Mouse (Mus musculus) liver, embryonic 14.5 days (tissue): ENCODE results near the gene Fstl3. TPM values are rescaled to one million over a fixed set of nuclear protein-coding genes. Genes with fewer than 3 reads are reported as not detected.

Experiments used
- ATAC-seq: fragments of 200-750 bp; cut with Nextera tagmentation; 2 replicates; pipeline ENCODE4 v1.8.0; 2017; ENCODE audit warnings: moderate number of reproducible peaks, mild to moderate bottlenecking, moderate library complexity; ENCODE audit not compliant: insufficient read depth
- DNase-seq, 3 experiments: peaks; one replicate each; pipeline ENCODE4 v3.0.0-alpha.2; 2012 to 2013; ENCODE audit warnings: low read depth in 3 of 3, low spot score in 3 of 3
- H3K27ac ChIP-seq: fragments of 300-500 bp; sonication (generic); 2 replicates; pipeline ENCODE4 v1.5.1; 2014; ENCODE audit warnings: moderate library complexity, mild to moderate bottlenecking, control low read depth, inconsistent platforms
- H3K27me3 ChIP-seq: fragments of 300-500 bp; sonication (generic); 2 replicates; pipeline ENCODE4 v1.6.1; 2014; ENCODE audit warnings: mild to moderate bottlenecking, low read length, moderate library complexity; ENCODE audit not compliant: control insufficient read depth, insufficient read depth
- H3K36me3 ChIP-seq: fragments of 300-500 bp; sonication (generic); replicated peaks from 2 replicates; pipeline ENCODE4 v1.6.1; 2014; ENCODE audit warnings: low read depth; ENCODE audit not compliant: control insufficient read depth, insufficient read depth
- H3K4me1 ChIP-seq, 2 experiments: fragments of 200-500 bp in 1 of 2; fragments of 300-500 bp in 1 of 2; sonication (generic) in 1 of 2; replicated peaks; 2 replicates each; pipeline ENCODE4 v1.6.1; 2012 to 2014; ENCODE audit warnings: antibody characterized with exemption in 1 of 2, inconsistent platforms in 1 of 2, low read length in 1 of 2; ENCODE audit not compliant: control insufficient read depth in 2 of 2, insufficient read depth in 2 of 2
- H3K4me2 ChIP-seq: fragments of 300-500 bp; sonication (generic); 2 replicates; pipeline ENCODE4 v1.6.1; 2014; ENCODE audit warnings: low read depth, mild to moderate bottlenecking, control low read depth, moderate library complexity
- H3K4me3 ChIP-seq, 2 experiments: fragments of 200-500 bp in 1 of 2; fragments of 300-500 bp in 1 of 2; sonication (generic) in 1 of 2; 2 replicates each; pipeline ENCODE4 v1.5.1; 2012 to 2014; ENCODE audit warnings: low read depth in 2 of 2, low read length in 2 of 2, mild to moderate bottlenecking in 2 of 2, control low read depth in 1 of 2, inconsistent platforms in 1 of 2, moderate library complexity in 1 of 2; ENCODE audit not compliant: insufficient read depth in 1 of 2
- H3K9ac ChIP-seq: fragments of 300-500 bp; sonication (generic); replicated peaks from 2 replicates; pipeline ENCODE4 v1.6.1; 2014; ENCODE audit warnings: mild to moderate bottlenecking, control low read depth, moderate library complexity
- H3K9me3 ChIP-seq: fragments of 300-500 bp; sonication (generic); 2 replicates; pipeline ENCODE4 v1.6.1; 2016; ENCODE audit warnings: low read length, mixed read lengths; ENCODE audit not compliant: control insufficient read depth
- CTCF ChIP-seq: IDR thresholded peaks from 2 replicates; pipeline ENCODE4 v1.5.1; 2016; ENCODE audit warnings: antibody characterized with exemption, low read depth, control low read depth
- EP300 ChIP-seq: IDR thresholded peaks from 2 replicates; pipeline ENCODE4 v1.6.1; 2016; ENCODE audit warnings: antibody characterized with exemption, low read depth
- WGBS: fragments of 180-500 bp; shearing (Covaris S2); extraction: QIAGEN DNeasy Blood & Tissue Kit; methylation state at CpG from one replicate; pipeline ENCODE4 v1.1.7; 2014; ENCODE audit not compliant: insufficient replicate concordance; 5-methylcytosine and 5-hydroxymethylcytosine counted together
- polyA plus RNA-seq, 2 experiments: library from polyadenylated mRNA; depleted of rRNA in 1 of 2; stranded (reverse) in 1 of 2; unstranded in 1 of 2; fragments of >200 nt; fragmentation: Nextera tagmentation in 1 of 2; extraction: Ambion mirVana in 1 of 2; gene quantifications; 2 replicates each; pipeline versions ENCODE4 v1.2.1 to v1.2.3; 2012 to 2014

The Fstl3 gene
- polyA plus RNA-seq, 2 experiments = 0.23 to 0.56 TPM

DNA sequence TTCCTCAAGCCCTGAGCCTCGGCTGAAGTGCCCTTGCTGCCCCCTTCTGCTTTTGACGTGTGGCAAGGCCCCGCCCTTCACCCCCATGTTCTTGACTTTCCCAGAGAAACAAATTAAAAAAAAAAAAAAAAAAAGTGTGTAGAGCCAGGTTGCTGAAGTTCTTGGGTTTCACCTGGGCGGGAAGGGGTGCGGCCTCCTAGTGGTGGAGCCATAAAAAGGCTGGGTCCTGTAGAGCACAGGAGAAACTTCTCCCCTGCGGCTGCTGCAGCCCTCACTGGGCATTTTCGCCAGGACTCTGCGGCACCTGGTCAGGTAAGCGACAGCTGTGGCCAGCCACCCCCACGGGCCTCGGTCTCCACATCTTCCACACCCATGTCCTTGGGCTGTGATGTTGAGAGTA, 43.7 kb downstream of the Fstl3 start, which contains the start of gene Misp:
Gene Misp (plus strand): TSS at position 208 of the 400 bp plus-strand sequence.
- H3K27me3 ChIP-seq = no peaks in the 10 kb centered on the region
- TF ChIP-seq EP300 = no peak
- no peak for TF ChIP-seq CTCF
- H3K4me3 ChIP-seq = no peak within 1 kb of the TSS
- H3K9ac ChIP-seq = no peak within 1 kb of the TSS
- DNase-seq (no peak), ATAC-seq (no peak)
- H3K4me2 ChIP-seq = no peak within 1 kb of the TSS
- no peaks in the 10 kb centered on the region for H3K9me3 ChIP-seq
- H3K4me1 ChIP-seq = peaks cover 0 to 3% of the 10 kb centered on the region in 2 experiments; a peak in 1 of 4 replicates
- no peaks in the 10 kb centered on the region for H3K36me3 ChIP-seq
- 62% methylated on average over 11 of the region's 11 CpGs for WGBS
- H3K27ac ChIP-seq = no peak within 1 kb of the TSS

DNA sequence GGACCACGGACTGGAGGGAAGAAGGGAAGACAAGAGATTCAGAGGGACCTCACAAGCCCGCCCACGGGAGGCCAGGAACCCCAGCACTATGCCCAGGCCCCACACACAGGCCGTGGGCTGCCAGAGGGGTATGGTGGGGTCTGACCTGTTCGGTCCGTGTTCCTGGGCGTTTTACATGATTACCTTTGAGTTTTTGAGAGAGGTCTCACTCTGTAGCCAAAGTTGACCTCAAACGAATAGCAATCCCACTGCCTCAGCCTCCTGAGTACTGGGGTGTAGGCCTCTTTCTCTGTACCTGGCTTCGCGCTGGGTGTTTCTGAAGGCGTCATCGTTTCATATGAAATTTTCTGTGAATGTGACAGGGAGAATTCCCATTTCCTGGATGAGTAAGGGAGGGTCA, 44.7 kb downstream of the Fstl3 start:
- Histone ChIP-seq H3K4me1 (peaks cover 0 to 3% of the 10 kb centered on the region in 2 experiments; a peak in 1 of 4 replicates), H3K9me3 (no peaks in the 10 kb centered on the region), H3K36me3 (no peaks in the 10 kb centered on the region), H3K9ac (no peak overlapping the region), H3K27me3 (no peaks in the 10 kb centered on the region), H3K4me2 (no peak overlapping the region), H3K27ac (no peak overlapping the region), H3K4me3 (no peak overlapping the region)
- no peak for DNase-seq
- 72% methylated on average over 12 of the region's 12 CpGs for WGBS
- no peak for ATAC-seq
- TF ChIP-seq CTCF = no peak
- TF ChIP-seq EP300 = no peak

DNA sequence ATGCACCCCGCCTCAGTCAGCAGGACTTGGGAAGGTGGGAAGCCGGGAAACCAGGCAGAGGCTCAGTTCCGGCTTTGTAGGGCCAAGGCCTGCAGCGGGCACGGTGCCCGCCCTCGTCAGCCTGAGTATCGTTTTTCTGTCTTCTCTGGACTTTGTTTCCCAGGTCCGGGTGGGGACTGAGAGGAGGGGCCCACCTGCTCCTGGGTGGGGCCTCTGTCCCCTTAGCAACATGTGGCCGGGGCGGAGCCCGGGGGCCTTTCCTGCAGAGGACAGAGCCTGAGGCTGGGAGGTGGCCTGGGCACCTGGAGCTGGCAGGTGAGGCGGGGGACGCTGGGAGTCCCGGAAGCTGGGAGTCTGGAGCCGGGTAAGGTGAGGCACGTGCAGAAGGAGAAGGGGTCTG, 45.3 kb downstream of the Fstl3 start:
- WGBS = 57% methylated on average over 17 of the region's 17 CpGs
- peak; percentile 38; the same call in 1 of the 2 replicates for ATAC-seq
- H3K4me3 ChIP-seq = no peak overlapping the region
- H3K9me3 ChIP-seq = no peaks in the 10 kb centered on the region
- no peaks in the 10 kb centered on the region for H3K27me3 ChIP-seq
- H3K36me3 ChIP-seq = no peaks in the 10 kb centered on the region
- no peak for TF ChIP-seq CTCF
- TF ChIP-seq EP300 = no peak
- no peak overlapping the region for H3K27ac ChIP-seq
- no peak for DNase-seq
- H3K9ac ChIP-seq = no peak overlapping the region
- H3K4me2 ChIP-seq = no peak overlapping the region; the same call in 1 of the 2 replicates
- H3K4me1 ChIP-seq = peaks cover 0 to 3% of the 10 kb centered on the region in 2 experiments; a peak in 1 of 4 replicates

DNA sequence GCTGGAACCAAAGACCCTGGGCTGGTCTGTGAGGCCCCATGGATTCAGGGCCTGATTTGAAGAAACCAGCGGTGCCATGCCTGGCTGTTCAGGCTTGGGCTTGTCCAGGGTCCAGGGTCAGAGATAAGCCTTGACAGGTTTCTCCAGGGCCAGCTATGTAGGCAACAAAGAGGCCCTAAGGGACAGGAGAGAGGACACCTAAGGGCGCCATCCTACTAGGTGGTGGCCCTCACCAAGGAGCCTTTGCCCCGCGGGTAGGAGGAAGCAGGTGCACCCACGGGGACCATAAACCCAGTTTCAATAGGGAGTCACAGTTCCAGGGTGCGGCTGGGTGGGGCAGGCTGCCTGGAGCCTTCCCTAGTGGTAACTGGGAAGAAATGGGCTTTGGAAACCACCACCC, 45.9 kb downstream of the Fstl3 start:
- H3K4me2 ChIP-seq = no peak overlapping the region
- H3K4me3 ChIP-seq = no peak overlapping the region
- no peak overlapping the region for H3K27ac ChIP-seq
- H3K4me1 ChIP-seq = peaks cover 0 to 3% of the 10 kb centered on the region in 2 experiments; a peak in 1 of 4 replicates
- no peak overlapping the region for H3K9ac ChIP-seq
- whole genome bisulfite sequencing = 60% methylated on average over 6 of the region's 6 CpGs
- H3K27me3 ChIP-seq = no peaks in the 10 kb centered on the region
- ATAC-seq (no peak), DNase-seq (no peak)
- H3K9me3 ChIP-seq = no peaks in the 10 kb centered on the region
- TF ChIP-seq CTCF (no peak), EP300 (no peak)
- no peaks in the 10 kb centered on the region for H3K36me3 ChIP-seq

DNA sequence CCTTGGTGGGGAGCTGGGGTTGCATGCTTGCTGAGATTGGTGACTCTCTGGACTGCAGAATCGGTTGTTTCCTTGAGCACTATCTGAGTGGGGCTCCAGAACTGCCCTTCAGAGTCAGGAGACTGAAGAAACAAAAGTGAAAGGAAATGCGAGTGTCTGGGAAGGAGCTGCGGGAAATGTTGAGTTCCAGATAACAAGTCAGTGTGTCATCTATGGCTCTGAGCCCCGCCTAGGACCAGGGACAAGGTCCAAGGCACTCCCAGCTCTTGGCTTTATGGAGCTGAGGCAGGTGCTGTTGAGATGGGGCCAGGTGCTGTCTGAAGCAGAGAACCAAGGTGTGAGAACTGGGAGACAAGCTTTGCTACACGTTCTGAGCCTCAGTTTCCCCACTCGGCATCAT, 47.3 kb downstream of the Fstl3 start:
- DNase-seq = no peak
- Histone ChIP-seq H3K36me3 (no peaks in the 10 kb centered on the region), H3K27ac (no peak overlapping the region), H3K4me2 (peak overlapping the region; percentile 15; the same call in 1 of the 2 replicates), H3K9ac (no peak overlapping the region), H3K4me3 (no peak overlapping the region), H3K9me3 (no peaks in the 10 kb centered on the region), H3K27me3 (no peaks in the 10 kb centered on the region), H3K4me1 (peaks cover 0 to 3% of the 10 kb centered on the region in 2 experiments; a peak in 1 of 4 replicates)
- 17% methylated on average over 6 of the region's 6 CpGs for WGBS
- no peak for ATAC-seq
- no peak for TF ChIP-seq EP300
- TF ChIP-seq CTCF = no peak
